Mouse (Mus musculus) limb, embryonic 12.5 days (tissue): ENCODE results near the gene Maml1. TPM values are rescaled to one million over a fixed set of nuclear protein-coding genes. Genes with fewer than 3 reads are reported as not detected.
A peak's percentile ranks its signal among the peaks of the same experiment; 100 is the strongest.
"Not testable (repeated sequence)": the region's sequence is repeated elsewhere in the genome, so short reads cannot be mapped to it uniquely, and the experiment has no call there.

Experiments
- ATAC-seq: fragments of 200-750 bp; cut with Nextera tagmentation; 2 replicates; pipeline ENCODE4 v1.8.0; 2017; ENCODE audit warnings: low read depth, moderate TSS enrichment; ENCODE audit not compliant: insufficient number of reproducible peaks, insufficient read depth, low FRiP score, low TSS enrichment
- H3K27ac ChIP-seq: fragments of 300-500 bp; sonication (generic); 2 replicates; pipeline ENCODE4 v1.5.1; 2016; ENCODE audit warnings: mild to moderate bottlenecking, moderate library complexity
- H3K27me3 ChIP-seq: fragments of 300-500 bp; sonication (generic); 2 replicates; pipeline ENCODE4 v1.6.1; 2016; ENCODE audit warnings: mild to moderate bottlenecking, moderate library complexity
- H3K36me3 ChIP-seq: fragments of 300-500 bp; sonication (generic); 2 replicates; pipeline ENCODE4 v1.6.1; 2016; ENCODE audit warnings: mild to moderate bottlenecking, moderate library complexity
- H3K4me1 ChIP-seq: fragments of 300-500 bp; sonication (generic); replicated peaks from 2 replicates; pipeline ENCODE4 v1.6.1; 2016
- H3K4me2 ChIP-seq: fragments of 300-500 bp; sonication (generic); 2 replicates; pipeline ENCODE4 v1.6.1; 2016; ENCODE audit warnings: mild to moderate bottlenecking, moderate library complexity
- H3K4me3 ChIP-seq: fragments of 300-500 bp; sonication (generic); replicated peaks from 2 replicates; pipeline ENCODE4 v1.5.1; 2016; ENCODE audit warnings: mild to moderate bottlenecking
- H3K9ac ChIP-seq: fragments of 300-500 bp; sonication (generic); replicated peaks from 2 replicates; pipeline ENCODE4 v1.6.1; 2016; ENCODE audit warnings: mild to moderate bottlenecking, moderate library complexity
- H3K9me3 ChIP-seq: fragments of 300-500 bp; sonication (generic); 2 replicates; pipeline ENCODE4 v1.6.1; 2016; ENCODE audit warnings: mild to moderate bottlenecking, moderate library complexity
- WGBS: fragments of 180-500 bp; shearing (Covaris S2); methylation state at CpG from one replicate; pipeline ENCODE4 v1.1.7; 2016; 5-methylcytosine and 5-hydroxymethylcytosine counted together
- polyA plus RNA-seq: library from polyadenylated mRNA; unstranded; fragments of >200 nt; fragmentation: Nextera tagmentation; extraction: Ambion mirVana; gene quantifications from 2 replicates; pipeline ENCODE4 v1.2.1, GENCODE M21; 2016

The Maml1 gene
- polyA plus RNA-seq, 1 experiment from 2014 or later: 10.4 TPM

GRCm38 (mm10) chr11:50322345-50322744, 30.2 kb upstream of the Maml1 start:
- Histone ChIP-seq H3K9me3 (no peaks in the 10 kb centered on the region), H3K36me3 (peaks cover 12% of the 10 kb centered on the region), H3K9ac (no peak overlapping the region), H3K4me1 (peaks cover 23% of the 10 kb centered on the region), H3K27ac (no peak overlapping the region), H3K4me2 (0 out of 2 replicates have a peak overlapping the region, but pooled peaks have one; percentile 13), H3K4me3 (no peak overlapping the region), H3K27me3 (no peaks in the 10 kb centered on the region)
- ATAC-seq: no peak

DNA sequence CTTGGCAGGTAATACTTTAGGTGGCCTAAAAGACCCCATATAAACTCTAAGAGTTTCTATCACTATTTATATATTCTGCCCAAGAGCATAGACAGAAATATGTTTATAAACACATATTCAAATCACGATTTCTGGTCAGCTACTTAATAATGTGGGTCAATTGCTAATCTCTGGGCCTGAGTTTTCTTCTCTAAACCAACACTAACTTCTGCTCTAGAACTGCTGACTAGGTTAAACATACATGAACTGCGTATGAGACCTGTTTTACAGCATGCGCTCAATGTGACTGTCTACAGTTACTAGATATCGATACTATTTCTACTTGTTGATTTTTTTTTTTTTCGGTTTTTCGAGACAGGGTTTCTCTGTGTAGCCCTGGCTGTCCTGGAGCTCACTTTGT, 29.1 kb upstream of the Maml1 start:
- Histone ChIP-seq H3K4me1 (peaks cover 19% of the 10 kb centered on the region), H3K36me3 (peaks cover 13% of the 10 kb centered on the region), H3K9ac (no peak overlapping the region), H3K4me3 (no peak overlapping the region), H3K27me3 (no peaks in the 10 kb centered on the region), H3K4me2 (no peak overlapping the region), H3K27ac (no peak overlapping the region), H3K9me3 (no peaks in the 10 kb centered on the region)
- no peak for ATAC-seq
- WGBS: 94% methylated on average over 6 of the region's 6 CpGs

- Histone ChIP-seq H3K4me1 (peaks cover 18% of the 10 kb centered on the region), H3K36me3 (peaks cover 13% of the 10 kb centered on the region)
- H3K27ac ChIP-seq, H3K4me2 ChIP-seq, H3K9ac ChIP-seq, H3K27me3 ChIP-seq, ATAC-seq, H3K9me3 ChIP-seq, H3K4me3 ChIP-seq: not testable (repeated sequence)
- 84% methylated on average over 4 of the region's 4 CpGs for WGBS
Observed at GRCm38 (mm10) chr11:50319343-50319742, 27.2 kb upstream of the Maml1 start.

DNA sequence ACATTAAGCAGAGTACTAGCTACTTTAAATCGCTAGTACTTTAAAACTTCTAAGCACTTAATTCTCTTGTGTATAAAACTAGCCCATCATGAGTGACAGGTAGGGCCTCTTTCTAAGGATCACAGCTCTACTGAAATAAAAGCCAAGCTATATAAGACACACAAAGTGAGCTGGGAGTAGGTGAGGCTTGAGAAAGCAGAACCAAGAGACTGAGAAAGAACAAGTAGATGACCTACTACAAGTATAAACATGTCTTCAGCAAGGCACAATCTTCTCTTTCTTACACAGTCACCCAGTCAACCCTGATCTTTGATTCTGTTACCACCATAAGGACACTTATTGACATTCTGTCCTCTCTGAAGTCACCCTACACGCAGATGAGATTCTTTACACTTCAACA, 20.7 kb upstream of the Maml1 start:
- no peak for ATAC-seq
- WGBS: 82% methylated on average over 2 of the region's 2 CpGs
- Histone ChIP-seq H3K27ac (no peak overlapping the region), H3K9me3 (no peaks in the 10 kb centered on the region), H3K27me3 (no peaks in the 10 kb centered on the region), H3K9ac (no peak overlapping the region), H3K36me3 (peaks cover 46% of the 10 kb centered on the region), H3K4me2 (no peak overlapping the region), H3K4me1 (no peaks in the 10 kb centered on the region; the same call in 1 of the 2 replicates), H3K4me3 (no peak overlapping the region)

- Histone ChIP-seq H3K9ac (no peak overlapping the region), H3K36me3 (peaks cover 98% of the 10 kb centered on the region), H3K27ac (no peak overlapping the region), H3K27me3 (no peaks in the 10 kb centered on the region), H3K4me3 (no peak overlapping the region), H3K9me3 (no peaks in the 10 kb centered on the region), H3K4me1 (no peaks in the 10 kb centered on the region), H3K4me2 (no peak overlapping the region)
- no peak for ATAC-seq
- 97% methylated on average over 2 of the region's 2 CpGs for WGBS
Observed at GRCm38 (mm10) chr11:50303406-50303805, 11.3 kb upstream of the Maml1 start.

GRCm38 (mm10) chr11:50291321-50292165, 568 bp downstream of the Maml1 start:
- WGBS: under 1% methylated on average over 85 of the region's 85 CpGs
- H3K27me3 ChIP-seq: no peaks in the 10 kb centered on the region
- peaks cover 55% of the 10 kb centered on the region for H3K36me3 ChIP-seq
- peak overlapping the region; percentile 72 for H3K4me2 ChIP-seq
- ATAC-seq: peak; percentile 56
- H3K4me1 ChIP-seq: peaks cover 16% of the 10 kb centered on the region; the same call in 1 of the 2 replicates
- H3K27ac ChIP-seq: peak overlapping the region; percentile 98
- peak overlapping the region; percentile 99 for H3K9ac ChIP-seq
- no peaks in the 10 kb centered on the region for H3K9me3 ChIP-seq
- peak overlapping the region; percentile 97 for H3K4me3 ChIP-seq

- H3K4me3 ChIP-seq: peak overlapping the region; percentile 97
- no peaks in the 10 kb centered on the region for H3K27me3 ChIP-seq
- H3K4me1 ChIP-seq: peaks cover 18% of the 10 kb centered on the region; the same call in 1 of the 2 replicates
- peaks cover 59% of the 10 kb centered on the region for H3K36me3 ChIP-seq
- no peaks in the 10 kb centered on the region for H3K9me3 ChIP-seq
- peak overlapping the region; percentile 99 for H3K9ac ChIP-seq
- peak overlapping the region; percentile 72 for H3K4me2 ChIP-seq
- 6% methylated on average over 20 of the region's 20 CpGs for WGBS
- ATAC-seq: no peak
- peak overlapping the region; percentile 98 for H3K27ac ChIP-seq
Observed at GRCm38 (mm10) chr11:50290486-50291225, 1.5 kb downstream of the Maml1 start.

GRCm38 (mm10) chr11:50286428-50286827, 5.7 kb downstream of the Maml1 start:
- H3K4me1 ChIP-seq: peaks cover 20% of the 10 kb centered on the region
- H3K9me3 ChIP-seq: no peaks in the 10 kb centered on the region
- H3K27ac ChIP-seq: no peak overlapping the region
- WGBS: 94% methylated on average over 1 of the region's 1 CpGs
- H3K4me2 ChIP-seq: no peak overlapping the region
- H3K36me3 ChIP-seq: peaks cover 42% of the 10 kb centered on the region
- no peak overlapping the region for H3K4me3 ChIP-seq
- no peak overlapping the region for H3K9ac ChIP-seq
- H3K27me3 ChIP-seq: no peaks in the 10 kb centered on the region
- ATAC-seq: no peak

- H3K4me2 ChIP-seq: no peak overlapping the region
- H3K27me3 ChIP-seq: no peaks in the 10 kb centered on the region
- WGBS: 92% methylated on average over 7 of the region's 7 CpGs
- H3K9me3 ChIP-seq: no peaks in the 10 kb centered on the region
- no peak for ATAC-seq
- peaks cover 20% of the 10 kb centered on the region for H3K4me1 ChIP-seq
- no peak overlapping the region for H3K27ac ChIP-seq
- H3K36me3 ChIP-seq: peaks cover 50% of the 10 kb centered on the region
- H3K9ac ChIP-seq: no peak overlapping the region
- H3K4me3 ChIP-seq: no peak overlapping the region
Observed at GRCm38 (mm10) chr11:50285696-50286095, 6.4 kb downstream of the Maml1 start.

DNA sequence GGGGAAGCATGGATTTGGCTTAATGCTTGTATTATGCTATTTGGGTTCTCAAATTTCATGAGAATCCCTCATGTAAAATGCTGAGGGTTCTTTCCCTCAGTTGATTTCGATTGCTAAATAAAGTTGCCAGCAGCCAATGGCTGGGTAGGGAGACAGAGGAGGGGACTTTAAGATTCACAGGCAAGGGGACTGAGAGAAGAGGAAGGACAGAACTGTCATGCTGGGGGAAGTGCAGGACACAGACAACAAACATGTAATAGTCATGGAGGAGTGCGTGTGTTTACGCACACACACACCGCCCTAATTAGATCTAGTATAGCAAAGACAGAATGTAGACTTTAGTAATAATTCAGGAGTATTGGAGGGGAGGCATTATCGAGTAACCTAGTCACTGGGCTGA, 6.8 kb downstream of the Maml1 start:
- H3K27me3 ChIP-seq: no peaks in the 10 kb centered on the region
- no peak overlapping the region for H3K4me3 ChIP-seq
- ATAC-seq: no peak
- no peak overlapping the region for H3K4me2 ChIP-seq
- peaks cover 54% of the 10 kb centered on the region for H3K36me3 ChIP-seq
- H3K4me1 ChIP-seq: peaks cover 17% of the 10 kb centered on the region
- no peaks in the 10 kb centered on the region for H3K9me3 ChIP-seq
- H3K27ac ChIP-seq: no peak overlapping the region
- WGBS: 93% methylated on average over 5 of the region's 5 CpGs
- H3K9ac ChIP-seq: no peak overlapping the region

DNA sequence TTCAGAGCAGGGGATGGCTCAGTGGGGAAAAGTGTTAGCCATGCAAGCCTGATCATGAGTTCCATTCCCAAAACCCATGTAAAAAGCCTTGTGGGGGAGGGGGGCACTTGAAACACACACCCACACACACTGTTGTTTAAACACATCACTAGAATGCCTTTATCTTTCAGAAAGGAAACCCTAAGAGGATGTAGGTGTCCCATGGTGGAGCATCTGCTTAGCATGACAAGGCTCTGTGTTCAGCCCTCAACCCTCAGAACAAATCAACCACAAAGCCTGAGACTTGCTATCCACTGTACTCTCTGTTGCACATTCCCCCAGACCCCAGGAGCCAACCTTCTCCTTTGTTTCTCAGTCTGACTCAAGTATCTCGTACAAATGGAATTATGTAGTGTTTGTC, 12.1 kb downstream of the Maml1 start:
- no peak overlapping the region for H3K27ac ChIP-seq
- ATAC-seq: no peak
- no peaks in the 10 kb centered on the region for H3K9me3 ChIP-seq
- H3K9ac ChIP-seq: no peak overlapping the region
- WGBS: 81% methylated on average over 1 of the region's 1 CpGs
- no peaks in the 10 kb centered on the region; the same call in 1 of the 2 replicates for H3K4me1 ChIP-seq
- peaks cover 38% of the 10 kb centered on the region for H3K36me3 ChIP-seq
- H3K4me2 ChIP-seq: no peak overlapping the region
- no peak overlapping the region for H3K4me3 ChIP-seq
- no peaks in the 10 kb centered on the region for H3K27me3 ChIP-seq
